Mouse (Mus musculus): ENCODE measurements around the gene Jarid2.

- no peak for TF ChIP-seq CTCF (IDR thresholded peaks at IDR 0.05; ENCODE audit: low read depth, low read length)
- TF ChIP-seq POLR2A (IDR thresholded peaks at IDR 0.05; ENCODE audit: insufficient read depth, low read length), result no peak
These were observed 31.6 kb upstream of the Jarid2 start for GRCm38 (mm10) chr13:44697628-44698027.

Measured in ES-Bruce4 (cell line).